Mouse (Mus musculus) liver, postnatal 0 days (tissue): ENCODE data around the gene Gm20604. TPM values are rescaled to one million over a fixed set of nuclear protein-coding genes. Genes with fewer than 3 reads are reported as not detected.

Experiments
- ATAC-seq: fragments of 200-750 bp; cut with Nextera tagmentation; 2 replicates; pipeline ENCODE4 v1.8.0; 2017; ENCODE audit warnings: mild to moderate bottlenecking, moderate library complexity
- DNase-seq: peaks from one replicate; pipeline ENCODE4 v3.0.0-alpha.2; 2016
- H3K27ac ChIP-seq: fragments of 300-500 bp; sonication (generic); 2 replicates; pipeline ENCODE4 v1.5.1; 2014; ENCODE audit warnings: antibody characterized with exemption, moderate library complexity, mild to moderate bottlenecking, low read depth
- H3K27me3 ChIP-seq: fragments of 300-500 bp; sonication (generic); 2 replicates; pipeline ENCODE4 v1.6.1; 2014; ENCODE audit warnings: low read length, control low read depth, mixed read lengths; ENCODE audit not compliant: insufficient read depth
- H3K36me3 ChIP-seq: fragments of 300-500 bp; sonication (generic); replicated peaks from 2 replicates; pipeline ENCODE4 v1.6.1; 2014; ENCODE audit warnings: mild to moderate bottlenecking, control low read depth, low read length, moderate library complexity, mixed read lengths; ENCODE audit not compliant: insufficient read depth
- H3K4me1 ChIP-seq: fragments of 300-500 bp; sonication (generic); 2 replicates; pipeline ENCODE4 v1.6.1; 2014; ENCODE audit warnings: antibody characterized with exemption, mild to moderate bottlenecking, control low read depth; ENCODE audit not compliant: insufficient read depth
- H3K4me2 ChIP-seq: fragments of 300-500 bp; sonication (generic); 2 replicates; pipeline ENCODE4 v1.6.1; 2014; ENCODE audit warnings: low read depth, mild to moderate bottlenecking, low read length, moderate library complexity, mixed read lengths
- H3K4me3 ChIP-seq: fragments of 300-500 bp; sonication (generic); 2 replicates; pipeline ENCODE4 v1.5.1; 2014; ENCODE audit warnings: low read depth, low read length
- H3K9ac ChIP-seq: fragments of 300-500 bp; sonication (generic); replicated peaks from 2 replicates; pipeline ENCODE4 v1.6.1; 2014; ENCODE audit warnings: mild to moderate bottlenecking, moderate library complexity
- H3K9me3 ChIP-seq: fragments of 300-500 bp; sonication (generic); 2 replicates; pipeline ENCODE4 v1.6.1; 2016; ENCODE audit warnings: mild to moderate bottlenecking, control low read depth, low read length, mixed read lengths
- CTCF ChIP-seq: sonication (generic); IDR thresholded peaks from 2 replicates; pipeline ENCODE4 v1.5.1; 2016; ENCODE audit warnings: antibody characterized with exemption, low read depth
- EP300 ChIP-seq: IDR thresholded peaks from 2 replicates; pipeline ENCODE4 v1.6.1; 2016; ENCODE audit warnings: antibody characterized with exemption, low read depth, mild to moderate bottlenecking
- WGBS: fragments of 180-500 bp; shearing (Covaris S2); extraction: QIAGEN DNeasy Blood & Tissue Kit; methylation state at CpG from one replicate; pipeline ENCODE4 v1.1.7; 2014; ENCODE audit not compliant: insufficient replicate concordance; 5-methylcytosine and 5-hydroxymethylcytosine counted together
- polyA plus RNA-seq: library from polyadenylated mRNA; unstranded; fragments of >200 nt; fragmentation: Nextera tagmentation; extraction: Ambion mirVana; gene quantifications from 2 replicates; pipeline ENCODE4 v1.2.1, GENCODE M21; 2015

Gm20604 gene
- polyA plus RNA-seq, 1 experiment from 2014 or later: 5.2 TPM

- no peaks in the 10 kb centered on the region for H3K36me3 ChIP-seq
- peak; percentile 80 for TF ChIP-seq CTCF
- no peak for TF ChIP-seq EP300
- H3K9ac ChIP-seq: no peak overlapping the region
- H3K9me3 ChIP-seq: no peaks in the 10 kb centered on the region
- no peak overlapping the region for H3K4me3 ChIP-seq
- peak; percentile 13; the same call in 1 of the 2 replicates for ATAC-seq
- WGBS: 12% methylated on average over 4 of the region's 5 CpGs
- peak; percentile 77 for DNase-seq
- H3K4me2 ChIP-seq: no peak overlapping the region
- H3K4me1 ChIP-seq: peaks cover 15% of the 10 kb centered on the region
- no peak overlapping the region for H3K27ac ChIP-seq
- no peaks in the 10 kb centered on the region for H3K27me3 ChIP-seq
These were observed 25.1 kb downstream of the Gm20604 start for GRCm38 (mm10) chr12:102733381-102733780.

- Histone ChIP-seq H3K4me2 (peak overlapping the region; percentile 48), H3K36me3 (no peaks in the 10 kb centered on the region), H3K9ac (no peak overlapping the region), H3K4me1 (peaks cover 15% of the 10 kb centered on the region), H3K27me3 (no peaks in the 10 kb centered on the region), H3K9me3 (no peaks in the 10 kb centered on the region), H3K27ac (no peak overlapping the region), H3K4me3 (no peak overlapping the region)
- DNase-seq (no peak), ATAC-seq (0 out of 2 replicates have a peak, but pooled peaks have one; percentile 7)
- WGBS: 44% methylated on average over 16 of the region's 16 CpGs
- no peak for TF ChIP-seq CTCF
- no peak for TF ChIP-seq EP300
These were observed 27.5 kb downstream of the Gm20604 start for GRCm38 (mm10) chr12:102730798-102731619.

GRCm38 (mm10) chr12:102729855-102730797 is 28.3 kb downstream of the Gm20604 start:
- Histone ChIP-seq H3K9ac (no peak overlapping the region), H3K4me1 (peaks cover 15% of the 10 kb centered on the region)

GRCm38 (mm10) chr12:102725761-102726175 is 32.7 kb downstream of the Gm20604 start:
- Histone ChIP-seq H3K36me3 (no peaks in the 10 kb centered on the region), H3K4me1 (peaks cover 8% of the 10 kb centered on the region), H3K4me3 (no peak overlapping the region), H3K9me3 (no peaks in the 10 kb centered on the region), H3K4me2 (no peak overlapping the region), H3K27me3 (no peaks in the 10 kb centered on the region), H3K27ac (no peak overlapping the region), H3K9ac (no peak overlapping the region)
- TF ChIP-seq EP300 (no peak), CTCF (no peak)
- no peak for DNase-seq
- ATAC-seq: no peak
- WGBS: 59% methylated on average over 7 of the region's 7 CpGs

More at GRCm38 (mm10) chr12:102729855-102730797, 28.3 kb downstream of the Gm20604 start:
- Histone ChIP-seq H3K4me2 (peak overlapping the region; percentile 48), H3K27me3 (no peaks in the 10 kb centered on the region), H3K9me3 (no peaks in the 10 kb centered on the region), H3K27ac (no peak overlapping the region), H3K4me3 (no peak overlapping the region), H3K36me3 (no peaks in the 10 kb centered on the region)
- peak; percentile 87 for ATAC-seq
- 39% methylated on average over 26 of the region's 26 CpGs for WGBS
- peak; percentile 69 for DNase-seq
- TF ChIP-seq EP300 (no peak), CTCF (no peak)

- no peak for ATAC-seq
- no peaks in the 10 kb centered on the region for H3K9me3 ChIP-seq
- no peaks in the 10 kb centered on the region for H3K36me3 ChIP-seq
- no peak overlapping the region for H3K27ac ChIP-seq
- DNase-seq: no peak
- WGBS: 79% methylated on average over 6 of the region's 6 CpGs
- TF ChIP-seq EP300: no peak
- TF ChIP-seq CTCF: no peak
- H3K9ac ChIP-seq: no peak overlapping the region
- H3K4me1 ChIP-seq: peaks cover 2% of the 10 kb centered on the region
- H3K27me3 ChIP-seq: no peaks in the 10 kb centered on the region
- no peak overlapping the region for H3K4me2 ChIP-seq
- no peak overlapping the region for H3K4me3 ChIP-seq
These were observed 33.3 kb downstream of the Gm20604 start for GRCm38 (mm10) chr12:102725146-102725545.

GRCm38 (mm10) chr12:102723861-102724260 is 34.6 kb downstream of the Gm20604 start:
- Histone ChIP-seq H3K27ac (no peak overlapping the region), H3K9me3 (no peaks in the 10 kb centered on the region), H3K9ac (no peak overlapping the region), H3K27me3 (no peaks in the 10 kb centered on the region), H3K4me2 (no peak overlapping the region), H3K36me3 (no peaks in the 10 kb centered on the region), H3K4me1 (no peaks in the 10 kb centered on the region), H3K4me3 (no peak overlapping the region)
- DNase-seq (no peak), ATAC-seq (no peak)
- TF ChIP-seq EP300: no peak
- TF ChIP-seq CTCF: no peak
- WGBS: 58% methylated on average over 6 of the region's 6 CpGs
